Mouse (Mus musculus) testis, adult 10 weeks (tissue): Measurements from ENCODE around the gene Ola1. TPM values are rescaled to one million over a fixed set of nuclear protein-coding genes. Genes with fewer than 3 reads are reported as not detected.

Experiments
- polyA plus RNA-seq: library from polyadenylated mRNA; stranded (reverse); fragments of 350-450 nt; fragmentation: Illumina TruSeq; extraction: RNeasy Lipid Tissue Mini Kit (QIAGEN cat#74804); gene quantifications from one replicate; pipeline ENCODE4 v1.2.3, GENCODE M21; 2014; ENCODE audit warnings: low read depth, low replicate concordance

Ola1 gene
- 70.5 TPM for polyA plus RNA-seq

DNA sequence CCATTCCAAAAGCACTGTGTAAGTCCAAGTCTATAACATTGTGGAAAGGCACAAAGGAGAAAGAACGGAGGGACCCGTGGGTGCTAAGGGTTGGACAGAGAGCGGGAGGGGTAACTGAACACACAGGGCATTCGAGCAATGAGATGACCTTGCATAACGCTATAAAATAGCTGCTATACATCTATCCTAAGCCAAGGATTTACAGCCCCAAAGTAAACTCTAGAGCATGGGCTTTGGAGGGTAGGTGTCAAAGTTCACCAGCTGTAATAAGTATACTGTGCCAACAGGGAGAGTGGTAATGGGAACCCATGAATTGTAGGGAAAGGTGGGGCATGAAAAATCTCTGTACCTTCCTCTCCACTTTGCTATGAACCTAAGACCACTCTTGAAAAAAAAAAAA lies at the start of gene Ola1:
Gene Ola1 (minus strand): TSS at position 12 of the 400 bp plus-strand sequence.

Other genes starting within 250 kb of the Ola1 start
- 55.3 TPM for gene Sp3, start 238.5 kb downstream of the Ola1 start, polyA plus RNA-seq
- gene Gm11084, start 232.2 kb downstream of the Ola1 start, polyA plus RNA-seq, result not detected
- 0.28 TPM for gene Sp9, start 53.0 kb upstream of the Ola1 start, polyA plus RNA-seq
- 10.1 TPM for gene Scrn3, start 93.7 kb upstream of the Ola1 start, polyA plus RNA-seq
- gene Cir1, start 93.8 kb upstream of the Ola1 start, polyA plus RNA-seq, result 190 TPM
- gene Gpr155, start 167.6 kb upstream of the Ola1 start, polyA plus RNA-seq, result 1.9 TPM